Mouse (Mus musculus) MEL (cell line): ENCODE results near the gene Gtpbp10. TPM values are rescaled to one million over a fixed set of nuclear protein-coding genes. Genes with fewer than 3 reads are reported as not detected.

Experiments used
- DNase-seq: peaks from one replicate; pipeline ENCODE4 v3.0.0; 2011; ENCODE audit warnings: low read depth, low spot score
- H3K27ac ChIP-seq: 2 replicates; pipeline ENCODE4 v1.5.1; 2012; ENCODE audit warnings: low read depth, mild to moderate bottlenecking, control low read depth, low read length, moderate library complexity; ENCODE audit not compliant: control insufficient read depth
- H3K27me3 ChIP-seq, 2 experiments: fragments of 150-350 bp in 1 of 2; sonication (generic) in 1 of 2; 2 replicates each; pipeline ENCODE4 v1.6.1; 2012; ENCODE audit warnings: low read length in 2 of 2, mild to moderate bottlenecking in 2 of 2, improper control_type of control experiment in 1 of 2, moderate library complexity in 1 of 2; ENCODE audit not compliant: insufficient read depth in 2 of 2, control insufficient read depth in 1 of 2
- H3K36me3 ChIP-seq, 2 experiments: 2 replicates each; pipeline ENCODE4 v1.6.1; 2012 to 2014; ENCODE audit warnings: low read length in 2 of 2, improper control_type of control experiment in 1 of 2, inconsistent platforms in 1 of 2, mild to moderate bottlenecking in 1 of 2; ENCODE audit not compliant: insufficient read depth in 2 of 2, control insufficient read depth in 1 of 2
- H3K4me1 ChIP-seq, 2 experiments: fragments of 150-350 bp in 1 of 2; sonication (generic) in 1 of 2; 2 replicates each; pipeline ENCODE4 v1.6.1; 2012; ENCODE audit warnings: low read length in 2 of 2, improper control_type of control experiment in 1 of 2, mild to moderate bottlenecking in 1 of 2; ENCODE audit not compliant: insufficient read depth in 2 of 2, control insufficient read depth in 1 of 2
- H3K4me3 ChIP-seq, 2 experiments: fragments of 150-350 bp in 1 of 2; sonication (generic) in 1 of 2; 2 replicates each; pipeline ENCODE4 v1.5.1; 2012; ENCODE audit warnings: low read depth in 2 of 2, low read length in 2 of 2, mild to moderate bottlenecking in 2 of 2, moderate library complexity in 2 of 2, control low read depth in 1 of 2, improper control_type of control experiment in 1 of 2; ENCODE audit not compliant: control insufficient read depth in 1 of 2, insufficient read depth in 1 of 2
- H3K79me2 ChIP-seq: 2 replicates; pipeline ENCODE4 v1.6.1; 2012; ENCODE audit warnings: mild to moderate bottlenecking, low read length, moderate library complexity; ENCODE audit not compliant: control insufficient read depth, poor library complexity, insufficient read depth
- H3K9ac ChIP-seq: 2 replicates; pipeline ENCODE4 v1.6.1; 2012; ENCODE audit warnings: low read depth, mild to moderate bottlenecking, control low read depth, low read length, moderate library complexity; ENCODE audit not compliant: control insufficient read depth, poor library complexity, severe bottlenecking
- H3K9me3 ChIP-seq: fragments of 150-350 bp; sonication (generic); replicated peaks from 2 replicates; pipeline ENCODE4 v1.6.1; 2012; ENCODE audit warnings: mild to moderate bottlenecking, low read length, improper control_type of control experiment, moderate library complexity; ENCODE audit not compliant: insufficient read depth
- BHLHE40 ChIP-seq: IDR thresholded peaks from 2 replicates; pipeline ENCODE4 v1.6.1; 2012; ENCODE audit warnings: low read depth, mild to moderate bottlenecking, inconsistent platforms, low read length, improper control_type of control experiment, borderline replicate concordance
- CHD1 ChIP-seq: IDR thresholded peaks from 2 replicates; pipeline ENCODE4 v1.6.1; 2012; ENCODE audit warnings: low read depth, mild to moderate bottlenecking, inconsistent platforms, low read length, improper control_type of control experiment
- CHD2 ChIP-seq: IDR thresholded peaks from 2 replicates; pipeline ENCODE4 v1.6.1; 2011; ENCODE audit warnings: low read length, improper control_type of control experiment
- CTCF ChIP-seq, 3 experiments: IDR thresholded peaks in 2 of 3; conservative IDR thresholded peaks in 1 of 3; 2 replicates each; pipeline ENCODE4 v1.5.1; 2011 to 2012; ENCODE audit warnings: low read length in 3 of 3, low read depth in 2 of 3, mild to moderate bottlenecking in 2 of 3, improper control_type of control experiment in 1 of 3, inconsistent platforms in 1 of 3, mixed read lengths in 1 of 3, moderate library complexity in 1 of 3; ENCODE audit not compliant: control insufficient read depth in 1 of 3, insufficient read depth in 1 of 3, poor library complexity in 1 of 3, severe bottlenecking in 1 of 3
- GATA1 ChIP-seq: IDR thresholded peaks from 2 replicates; pipeline ENCODE4 v1.6.1; 2011; ENCODE audit warnings: low read depth, low read length, improper control_type of control experiment
- HCFC1 ChIP-seq: IDR thresholded peaks from 2 replicates; pipeline ENCODE4 v1.6.1; 2012; ENCODE audit warnings: low read depth, mild to moderate bottlenecking, inconsistent platforms, low read length, improper control_type of control experiment, moderate library complexity
- MYB ChIP-seq: IDR thresholded peaks from 2 replicates; pipeline ENCODE4 v1.6.1; 2011; ENCODE audit warnings: mild to moderate bottlenecking, low read depth, low read length, improper control_type of control experiment
- MYC ChIP-seq: IDR thresholded peaks from 2 replicates; pipeline ENCODE4 v1.6.1; 2011; ENCODE audit warnings: low read depth, mild to moderate bottlenecking, low read length, improper control_type of control experiment, moderate library complexity
- NELFE ChIP-seq: IDR thresholded peaks from 2 replicates; pipeline ENCODE4 v1.6.1; 2011; ENCODE audit warnings: low read depth, low read length, improper control_type of control experiment
- NRF1 ChIP-seq: IDR thresholded peaks from 2 replicates; pipeline ENCODE4 v1.6.1; 2014; ENCODE audit warnings: low read depth, mild to moderate bottlenecking, inconsistent platforms, low read length, improper control_type of control experiment, moderate library complexity; ENCODE audit not compliant: poor library complexity, insufficient read depth, severe bottlenecking
- POLR2AphosphoS2 ChIP-seq: IDR thresholded peaks from 2 replicates; pipeline ENCODE4 v1.6.1; 2011; ENCODE audit warnings: low read length, improper control_type of control experiment
- POLR2AphosphoS5 ChIP-seq: IDR thresholded peaks from 2 replicates; pipeline ENCODE4 v1.6.1; 2012; ENCODE audit warnings: low read depth, borderline replicate concordance, mild to moderate bottlenecking, inconsistent platforms, low read length, moderate library complexity, mixed read lengths
- RAD21 ChIP-seq: IDR thresholded peaks from 2 replicates; pipeline ENCODE4 v1.6.1; 2011; ENCODE audit warnings: mild to moderate bottlenecking, low read depth, low read length, improper control_type of control experiment
- RCOR1 ChIP-seq: IDR thresholded peaks from 2 replicates; pipeline ENCODE4 v1.6.1; 2012; ENCODE audit warnings: low read depth, mild to moderate bottlenecking, inconsistent platforms, low read length, improper control_type of control experiment
- SIN3A ChIP-seq: IDR thresholded peaks from 2 replicates; pipeline ENCODE4 v1.6.1; 2012; ENCODE audit warnings: low read length, improper control_type of control experiment, inconsistent platforms
- SMC3 ChIP-seq: IDR thresholded peaks from 2 replicates; pipeline ENCODE4 v1.6.1; 2011; ENCODE audit warnings: low read depth, low read length, improper control_type of control experiment
- TAL1 ChIP-seq: IDR thresholded peaks from 2 replicates; pipeline ENCODE4 v1.6.1; 2012; ENCODE audit warnings: mild to moderate bottlenecking, inconsistent platforms, low read length, moderate library complexity, mixed read lengths
- TBP ChIP-seq: IDR thresholded peaks from 2 replicates; pipeline ENCODE4 v1.8.0; 2011; ENCODE audit warnings: low read depth, low read length, improper control_type of control experiment
- TCF12 ChIP-seq: IDR thresholded peaks from 2 replicates; pipeline ENCODE4 v1.6.1; 2014; ENCODE audit warnings: low read depth, mild to moderate bottlenecking, inconsistent platforms, low read length, improper control_type of control experiment, moderate library complexity
- UBTF ChIP-seq: IDR thresholded peaks from 2 replicates; pipeline ENCODE4 v1.6.1; 2012; ENCODE audit warnings: low read depth, mild to moderate bottlenecking, inconsistent platforms, low read length, improper control_type of control experiment, moderate library complexity, borderline replicate concordance; ENCODE audit not compliant: insufficient read depth
- USF1 ChIP-seq: IDR thresholded peaks from 2 replicates; pipeline ENCODE4 v1.6.1; 2014; ENCODE audit warnings: low read depth, mild to moderate bottlenecking, inconsistent platforms, low read length, improper control_type of control experiment, moderate library complexity
- USF2 ChIP-seq, 2 experiments: IDR thresholded peaks; 2 replicates each; pipeline ENCODE4 v1.6.1; 2011 to 2012; ENCODE audit warnings: improper control_type of control experiment in 2 of 2, low read length in 2 of 2, borderline replicate concordance in 1 of 2, inconsistent platforms in 1 of 2, low read depth in 1 of 2, mild to moderate bottlenecking in 1 of 2; ENCODE audit not compliant: insufficient read depth in 1 of 2
- ZC3H11A ChIP-seq: IDR thresholded peaks from 2 replicates; pipeline ENCODE4 v1.6.1; 2012; ENCODE audit warnings: low read depth, mild to moderate bottlenecking, inconsistent platforms, low read length, improper control_type of control experiment
- ZNF384 ChIP-seq: IDR thresholded peaks from 2 replicates; pipeline ENCODE4 v1.6.1; 2012; ENCODE audit warnings: low read depth, mild to moderate bottlenecking, inconsistent platforms, low read length, improper control_type of control experiment
- polyA plus RNA-seq, 2 experiments: library from polyadenylated mRNA; stranded (reverse) in 1 of 2; unstranded in 1 of 2; fragments of >175 nt in 1 of 2; fragments of >200 nt in 1 of 2; gene quantifications; 2 replicates each; pipeline versions ENCODE4 v1.2.1 to v1.2.4; 2012; ENCODE audit warnings: low replicate concordance in 2 of 2, low read depth in 1 of 2; ENCODE audit not compliant: insufficient read length in 2 of 2, insufficient read depth in 1 of 2, missing spikeins in 1 of 2
- total RNA-seq: library from RNA; depleted of rRNA; stranded (reverse); fragments of 300-350 nt; gene quantifications from 2 replicates; pipeline ENCODE4 v1.2.3, GENCODE M21; 2012

The Gtpbp10 gene
- total and polyA plus RNA-seq, 3 experiments = not detected

GRCm38 (mm10) chr5:5508231-5508630 lies 51.1 kb downstream of the Gtpbp10 start:
- Histone ChIP-seq H3K79me2 (no peaks in the 10 kb centered on the region), H3K9ac (no peak overlapping the region), H3K4me3 (no peak overlapping the region), H3K4me1 (no peaks in the 10 kb centered on the region)
- TF ChIP-seq CHD2 (no peak), NRF1 (no peak), TCF12 (no peak), RCOR1 (no peak), NELFE (no peak), HCFC1 (no peak), TAL1 (no peak)
- TF ChIP-seq, all 39 proteins: peak for 0
- no peak overlapping the region for H3K27ac ChIP-seq
- no peaks in the 10 kb centered on the region for H3K36me3 ChIP-seq
- DNase-seq = no peak
- H3K9me3 ChIP-seq = no peaks in the 10 kb centered on the region
- H3K27me3 ChIP-seq = no peaks in the 10 kb centered on the region

GRCm38 (mm10) chr5:5507701-5508225 lies 51.6 kb downstream of the Gtpbp10 start:
- Histone ChIP-seq H3K9me3 (no peaks in the 10 kb centered on the region), H3K4me1 (no peaks in the 10 kb centered on the region), H3K79me2 (no peaks in the 10 kb centered on the region), H3K9ac (no peak overlapping the region), H3K36me3 (no peaks in the 10 kb centered on the region), H3K4me3 (no peak overlapping the region), H3K27me3 (no peaks in the 10 kb centered on the region), H3K27ac (no peak overlapping the region)
- no peak for TF ChIP-seq NELFE
- peak; percentile 4 for TF ChIP-seq RAD21
- TF ChIP-seq BHLHE40 = no peak
- TF ChIP-seq SMC3 = 0 out of 2 replicates have a peak, but pooled peaks have one; percentile 33
- TF ChIP-seq GATA1 = no peak
- peak in 2 of 3 experiments; percentile 19 to 48; a peak in 5 of 6 replicates for TF ChIP-seq CTCF (IDR thresholded peaks at IDR 0.05 in 2 of 3, conservative IDR thresholded peaks at IDR 0.05 in 1 of 3; ENCODE audit: control insufficient read depth in 1 of 3, insufficient read depth in 1 of 3, low read depth in 2 of 3, low read length in 3 of 3, poor library complexity in 1 of 3, severe bottlenecking in 1 of 3)
- TF ChIP-seq ZNF384 = no peak
- no peak for TF ChIP-seq UBTF
- no peak for TF ChIP-seq TCF12
- DNase-seq = no peak

- Histone ChIP-seq H3K79me2 (no peaks in the 10 kb centered on the region), H3K27ac (no peak overlapping the region), H3K36me3 (no peaks in the 10 kb centered on the region), H3K9me3 (no peaks in the 10 kb centered on the region), H3K4me1 (no peaks in the 10 kb centered on the region), H3K4me3 (no peak overlapping the region), H3K9ac (no peak overlapping the region), H3K27me3 (no peaks in the 10 kb centered on the region)
- TF ChIP-seq MYC = no peak
- TF ChIP-seq CHD2 = no peak
- TF ChIP-seq SIN3A = no peak
- TF ChIP-seq POLR2AphosphoS2 = no peak
- TF ChIP-seq HCFC1 = no peak
- TF ChIP-seq USF2 (IDR thresholded peaks at IDR 0.05; ENCODE audit: borderline replicate concordance in 1 of 2, insufficient read depth in 1 of 2, low read depth in 1 of 2, low read length in 2 of 2) = no peak
- TF ChIP-seq RAD21 = no peak
- no peak for TF ChIP-seq SMC3
- no peak for TF ChIP-seq GATA1
- TF ChIP-seq ZNF384 = no peak
- no peak for TF ChIP-seq USF1
- no peak for TF ChIP-seq MYB
- TF ChIP-seq ZC3H11A = no peak
- TF ChIP-seq POLR2AphosphoS5 = no peak
- TF ChIP-seq NELFE = no peak
- no peak for TF ChIP-seq CHD1
- TF ChIP-seq TBP = no peak
- no peak for DNase-seq
These were observed 54.9 kb downstream of the Gtpbp10 start for GRCm38 (mm10) chr5:5504456-5504855.
